Mouse (Mus musculus) spleen, adult 2 months (tissue): ENCODE measurements around the gene Gm20388.

Source experiments
- CTCF ChIP-seq: fragments of 200-500 bp; IDR thresholded peaks from 2 replicates; pipeline ENCODE4 v1.5.1; 2011; ENCODE audit warnings: mild to moderate bottlenecking, inconsistent platforms; ENCODE audit not compliant: insufficient read depth, insufficient read length, insufficient replicate concordance; ENCODE audit errors: extremely low read depth
- POLR2A ChIP-seq: fragments of 200-500 bp; IDR thresholded peaks from 2 replicates; pipeline ENCODE4 v1.6.1; 2011; ENCODE audit warnings: low read depth, low read length, inconsistent platforms

- TF ChIP-seq CTCF: no peak
- TF ChIP-seq POLR2A: no peak
These were observed 3420.7 kb downstream of the Gm20388 start for GRCm38 (mm10) chr8:123331301-123331700.
